Comparison of ENCODE assay signal across 14 mouse cellular contexts in genomic region chr9:85948495-85949137, GRCm38 (mm10).
DNase-seq lines count a peak whose midpoint lies in the region; ATAC-seq lines count a peak whose summit lies in the region.
"Had no signal": no experiment of that assay in that cellular context is flagged by ENCODE, and none has a peak within 500 bp of the region (broad histone marks: within the 10 kb centered on the region; RNA-seq: fewer than 3 reads in every experiment).

No protein-coding gene starts in this region.

- no peaks in the 10 kb centered on the region for H3K27me3 ChIP-seq in forebrain, embryonic 15.5 days
- H3K27me3 ChIP-seq in midbrain, embryonic 14.5 days (ENCODE audit: control insufficient read depth, insufficient read depth, low read length): no peaks in the 10 kb centered on the region
- no peaks in the 10 kb centered on the region for H3K27me3 ChIP-seq in heart, embryonic 12.5 days (replicated peaks)
- H3K27me3 ChIP-seq: megakaryocyte, embryonic 14.5 days had no signal

- no peaks in the 10 kb centered on the region for H3K9me3 ChIP-seq in forebrain, embryonic 15.5 days
- no peaks in the 10 kb centered on the region for H3K9me3 ChIP-seq in midbrain, embryonic 14.5 days (ENCODE audit: control insufficient read depth, low read length)
- H3K9me3 ChIP-seq in heart, embryonic 12.5 days (replicated peaks): no peaks in the 10 kb centered on the region

- DNase-seq in layer of hippocampus, adult 8-10 months (ENCODE audit: low spot score in 2 of 2): peak; percentile 5 to 10
- no peak for DNase-seq in layer of hippocampus, adult 9-10 months (ENCODE audit: low spot score)
- DNase-seq in NIH3T3 (ENCODE audit: low read depth): peak; percentile 33
- peak; percentile 13 for DNase-seq in midbrain, embryonic 14.5 days
- no peak for DNase-seq in thymus, adult 18-20 months
- no peak for DNase-seq in heart, postnatal 25 days (ENCODE audit: low spot score)
- DNase-seq: adrenal gland, adult 8-10 months; cerebellum, postnatal 10 days; kidney, adult 2 months; liver; thymus, adult 2 months had no signal

- no peak overlapping the region for H3K4me3 ChIP-seq in forebrain, embryonic 15.5 days
- H3K4me3 ChIP-seq in midbrain, embryonic 14.5 days (replicated peaks; ENCODE audit: low read depth, low read length): no peak overlapping the region
- H3K4me3 ChIP-seq in heart, embryonic 12.5 days: no peak overlapping the region
- H3K4me3 ChIP-seq: megakaryocyte, embryonic 14.5 days had no signal

- intact Hi-C loops in heart, postnatal 25 days (cut with DNase I): no loop called here

- no peak overlapping the region for H3K4me2 ChIP-seq in forebrain, embryonic 15.5 days (replicated peaks)
- H3K4me2 ChIP-seq in midbrain, embryonic 14.5 days (ENCODE audit: low read length): no peak overlapping the region
- no peak overlapping the region for H3K4me2 ChIP-seq in heart, embryonic 12.5 days

- H3K4me1 ChIP-seq in forebrain, embryonic 15.5 days: peaks cover 6% of the 10 kb centered on the region; the same call in 1 of the 2 replicates
- H3K4me1 ChIP-seq in midbrain, embryonic 14.5 days (ENCODE audit: control insufficient read depth, insufficient read depth, low read length): no peaks in the 10 kb centered on the region
- H3K4me1 ChIP-seq in heart, embryonic 12.5 days (replicated peaks): no peaks in the 10 kb centered on the region
- H3K4me1 ChIP-seq: megakaryocyte, embryonic 14.5 days had no signal

- H3K27ac ChIP-seq in forebrain, embryonic 15.5 days (replicated peaks): no peak overlapping the region
- no peak overlapping the region for H3K27ac ChIP-seq in midbrain, embryonic 14.5 days (replicated peaks; ENCODE audit: low read depth, low read length)
- no peak overlapping the region for H3K27ac ChIP-seq in heart, embryonic 12.5 days (ENCODE audit: poor library complexity, severe bottlenecking)

- 27% methylated on average over 12 of the region's 12 CpGs for WGBS in forebrain, embryonic 15.5 days
- WGBS in midbrain, embryonic 14.5 days: 36% methylated on average over 12 of the region's 12 CpGs
- 78% methylated on average over 12 of the region's 12 CpGs for WGBS in heart, embryonic 12.5 days

- ATAC-seq in forebrain, embryonic 15.5 days (replicated peaks): peak; percentile 91
- no peak for ATAC-seq in midbrain, embryonic 14.5 days (ENCODE audit: low FRiP score, low TSS enrichment)
- ATAC-seq in heart, embryonic 12.5 days (ENCODE audit: insufficient number of reproducible peaks, low FRiP score): no peak

- no peak overlapping the region for H3K9ac ChIP-seq in forebrain, embryonic 15.5 days (replicated peaks)
- H3K9ac ChIP-seq in midbrain, embryonic 14.5 days (replicated peaks; ENCODE audit: low read length): no peak overlapping the region
- no peak overlapping the region for H3K9ac ChIP-seq in heart, embryonic 12.5 days

- H3K36me3 ChIP-seq in forebrain, embryonic 15.5 days: no peaks in the 10 kb centered on the region
- no peaks in the 10 kb centered on the region for H3K36me3 ChIP-seq in midbrain, embryonic 14.5 days (ENCODE audit: control insufficient read depth, insufficient read depth, low read length)
- H3K36me3 ChIP-seq in heart, embryonic 12.5 days: no peaks in the 10 kb centered on the region

Comparison
In these comparisons a context has a peak if more than half of its experiments do, and no peak if none do; other contexts are left out.
1. DNase-seq: peak in layer of hippocampus, adult 8-10 months (2 of 2), NIH3T3 (single experiment) and midbrain, embryonic 14.5 days (single experiment); none in layer of hippocampus, adult 9-10 months (single experiment), thymus, adult 18-20 months (0 of 2) and heart, postnatal 25 days (single experiment).